Mouse (Mus musculus): ENCODE measurements around the gene Fggy. TPM values are rescaled to one million over a fixed set of nuclear protein-coding genes. Genes with fewer than 3 reads are reported as not detected.

Fggy gene
- total RNA-seq, 2 experiments from 2014 or later, result 7.5 to 8.3 TPM

- no peak for DNase-seq
These were observed 230.3 kb downstream of the Fggy start for GRCm38 (mm10) chr4:95787609-95788008.

GRCm38 (mm10) chr4:95788867-95789266 is 231.6 kb downstream of the Fggy start:
- DNase-seq, result no peak

GRCm38 (mm10) chr4:95791913-95792475 is 234.7 kb downstream of the Fggy start:
- no peak for DNase-seq

GRCm38 (mm10) chr4:95793647-95794328 is 236.5 kb downstream of the Fggy start:
- no peak for DNase-seq

GRCm38 (mm10) chr4:95794651-95795050 is 237.3 kb downstream of the Fggy start:
- no peak for DNase-seq

GRCm38 (mm10) chr4:95795283-95795682 is 238.0 kb downstream of the Fggy start:
- DNase-seq, result no peak

GRCm38 (mm10) chr4:95819650-95820049 is 262.3 kb downstream of the Fggy start:
- no peak for DNase-seq

GRCm38 (mm10) chr4:95821906-95822579 is 264.7 kb downstream of the Fggy start:
- DNase-seq, result no peak

- no peak for DNase-seq
These were observed 270.9 kb downstream of the Fggy start for GRCm38 (mm10) chr4:95828164-95828563.

- DNase-seq, result no peak
These were observed 273.0 kb downstream of the Fggy start for GRCm38 (mm10) chr4:95830320-95830719.

GRCm38 (mm10) chr4:95839860-95840259 is 282.6 kb downstream of the Fggy start:
- DNase-seq, result no peak

- no peak for DNase-seq
These were observed 283.2 kb downstream of the Fggy start for GRCm38 (mm10) chr4:95840389-95841053.

- no peak for DNase-seq
These were observed 288.8 kb downstream of the Fggy start for GRCm38 (mm10) chr4:95845981-95846617.

GRCm38 (mm10) chr4:95847219-95847618 is 289.9 kb downstream of the Fggy start:
- DNase-seq, result no peak

- DNase-seq, result no peak
These were observed 290.4 kb downstream of the Fggy start for GRCm38 (mm10) chr4:95847664-95848063.

- no peak for DNase-seq
These were observed 292.2 kb downstream of the Fggy start for GRCm38 (mm10) chr4:95849497-95849896.

GRCm38 (mm10) chr4:95850044-95850739 is 292.9 kb downstream of the Fggy start:
- DNase-seq, result no peak

GRCm38 (mm10) chr4:95852257-95852656 is 294.9 kb downstream of the Fggy start:
- no peak for DNase-seq

GRCm38 (mm10) chr4:95856008-95856407 is 298.7 kb downstream of the Fggy start:
- DNase-seq, result no peak

GRCm38 (mm10) chr4:95860601-95861000 is 303.3 kb downstream of the Fggy start:
- no peak for DNase-seq

GRCm38 (mm10) chr4:95861074-95861473 is 303.8 kb downstream of the Fggy start:
- DNase-seq, result no peak

GRCm38 (mm10) chr4:95861741-95862155 is 304.4 kb downstream of the Fggy start:
- no peak for DNase-seq

Measured in heart, postnatal 4 days (tissue).